ENCODE assay signal across 8 mouse cellular contexts in the genomic region with DNA sequence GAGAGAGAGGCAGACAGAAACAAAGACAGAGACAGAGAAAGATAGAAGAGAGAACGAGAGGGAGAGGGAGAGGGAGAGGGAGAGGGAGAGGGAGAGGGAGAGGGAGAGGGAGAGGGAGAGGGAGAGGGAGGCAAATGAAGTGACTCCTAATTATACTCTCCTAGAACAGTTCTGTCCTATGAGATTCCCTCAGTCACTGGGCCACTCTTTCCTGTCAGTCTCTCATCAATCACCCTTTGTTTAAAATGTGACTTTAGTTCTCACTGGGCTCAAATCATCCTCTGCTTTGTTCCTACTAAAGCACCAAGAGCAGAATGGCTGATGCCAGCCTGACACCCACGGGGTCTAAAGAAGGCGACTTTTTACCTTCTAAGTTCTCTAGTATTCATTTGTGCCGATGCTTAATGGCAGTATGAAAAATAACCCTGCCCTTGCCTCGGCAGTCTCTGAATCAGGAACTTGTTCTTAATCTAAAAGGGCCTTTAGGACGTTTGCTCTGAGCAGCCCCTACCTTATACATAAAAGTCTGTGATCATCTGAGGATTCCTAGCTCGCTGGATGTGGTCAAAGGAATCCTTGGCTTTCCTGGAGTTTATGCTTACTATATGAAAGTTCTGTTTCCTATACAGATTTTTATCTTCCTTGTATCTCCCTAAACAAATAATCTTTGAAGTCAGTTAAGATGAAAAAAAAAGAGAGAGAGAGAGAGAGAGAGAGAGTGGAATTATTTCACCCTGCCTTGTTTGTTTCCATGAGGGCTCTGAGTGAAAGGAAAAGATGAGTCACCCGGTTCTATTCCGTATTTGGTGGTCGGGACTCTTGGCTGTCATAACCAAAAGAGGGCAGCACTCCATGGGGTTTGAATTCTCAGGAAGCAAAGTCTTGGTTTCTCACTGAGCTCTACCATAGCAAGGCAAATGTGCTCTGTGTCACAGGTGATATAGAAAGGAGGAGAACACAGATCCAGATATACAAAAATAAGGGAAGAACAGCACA. TPM values are rescaled to one million over a fixed set of nuclear protein-coding genes. Genes with fewer than 3 reads are reported as not detected.
DNase-seq lines count a peak whose midpoint lies in the region; ATAC-seq and TF ChIP-seq lines count a peak whose summit lies in the region.

No protein-coding gene starts in this region.

- WGBS in embryonic facial prominence, embryonic 14.5 days: 28% methylated on average over 10 of the region's 10 CpGs
- WGBS in heart, embryonic 13.5 days: 20% methylated on average over 10 of the region's 10 CpGs
- WGBS in liver, adult 2 months: 45% methylated on average over 10 of the region's 10 CpGs

- H3K9ac ChIP-seq in embryonic facial prominence, embryonic 14.5 days (ENCODE audit: low read depth, low read length): no peak overlapping the region
- H3K9ac ChIP-seq in heart, embryonic 13.5 days: peak overlapping the region; percentile 65
- no peak overlapping the region for H3K9ac ChIP-seq in liver, adult 2 months (ENCODE audit: low read depth, low read length)

- no peaks in the 10 kb centered on the region; the same call in 1 of the 2 replicates for H3K27me3 ChIP-seq in embryonic facial prominence, embryonic 14.5 days (replicated peaks; ENCODE audit: control insufficient read depth, insufficient read depth, low read length)
- no peaks in the 10 kb centered on the region for H3K27me3 ChIP-seq in heart, embryonic 13.5 days (replicated peaks)
- H3K27me3 ChIP-seq in liver, adult 2 months (ENCODE audit: control insufficient read depth, insufficient read depth, low read length): no peaks in the 10 kb centered on the region

- peak; percentile 18 for DNase-seq in urinary bladder, postnatal 25 days (ENCODE audit: low spot score)
- no peak for DNase-seq in urinary bladder, adult 2 months (ENCODE audit: low spot score)
- peak; percentile 92 for DNase-seq in embryonic facial prominence, embryonic 14.5 days (ENCODE audit: low spot score)
- DNase-seq in kidney, adult 9 months: peak; percentile 73
- DNase-seq in liver, adult 2 months (ENCODE audit: extremely low read depth, low read depth, low spot score): peak; percentile 28
- peak; percentile 66 for DNase-seq in naive thymus-derived CD4-positive, alpha-beta T cell, adult 2 months (ENCODE audit: low read depth)
- peak; percentile 23 for DNase-seq in thymus, postnatal 0 days (ENCODE audit: low spot score)

- H3K36me3 ChIP-seq in embryonic facial prominence, embryonic 14.5 days (ENCODE audit: control insufficient read depth, insufficient read depth, low read length): no peaks in the 10 kb centered on the region
- no peaks in the 10 kb centered on the region for H3K36me3 ChIP-seq in heart, embryonic 13.5 days
- H3K36me3 ChIP-seq in liver, adult 2 months (ENCODE audit: control insufficient read depth, insufficient read depth, low read length): no peaks in the 10 kb centered on the region

- H3K4me2 ChIP-seq in embryonic facial prominence, embryonic 14.5 days (ENCODE audit: low read depth, low read length): 0 out of 2 replicates have a peak overlapping the region, but pooled peaks have one; percentile 6
- H3K4me2 ChIP-seq in heart, embryonic 13.5 days: peak overlapping the region; percentile 43

- H3K9me3 ChIP-seq in embryonic facial prominence, embryonic 14.5 days (ENCODE audit: control insufficient read depth, low read length): no peaks in the 10 kb centered on the region
- H3K9me3 ChIP-seq in heart, embryonic 13.5 days: no peaks in the 10 kb centered on the region

- no peak overlapping the region; the same call in 1 of the 2 replicates for H3K27ac ChIP-seq in embryonic facial prominence, embryonic 14.5 days (replicated peaks; ENCODE audit: low read depth, low read length)
- H3K27ac ChIP-seq in heart, embryonic 13.5 days (replicated peaks): peak overlapping the region; percentile 95
- no peak overlapping the region for H3K27ac ChIP-seq in liver, adult 2 months (replicated peaks; ENCODE audit: insufficient read depth, low read depth, low read length)

- TF ChIP-seq CTCF in liver, adult 2 months (IDR thresholded peaks at IDR 0.05; ENCODE audit: low read depth, low read length): no peak

- peaks cover 8% of the 10 kb centered on the region; the same call in 1 of the 2 replicates for H3K4me1 ChIP-seq in embryonic facial prominence, embryonic 14.5 days (ENCODE audit: control insufficient read depth, insufficient read depth, low read length)
- H3K4me1 ChIP-seq in heart, embryonic 13.5 days: peaks cover 37% of the 10 kb centered on the region
- peaks cover 2% of the 10 kb centered on the region; the same call in 1 of the 2 replicates for H3K4me1 ChIP-seq in liver, adult 2 months (ENCODE audit: control insufficient read depth, insufficient read depth, low read length)

- no peak for TF ChIP-seq POLR2A in liver, adult 2 months (IDR thresholded peaks at IDR 0.05; ENCODE audit: extremely low read depth, insufficient read depth, low read length)

- no peaks in the 10 kb centered on the region for H3K79me2 ChIP-seq in liver, adult 2 months (ENCODE audit: control insufficient read depth, insufficient read depth, low read length)

- peak; percentile 74 for ATAC-seq in embryonic facial prominence, embryonic 14.5 days (ENCODE audit: low read depth)
- ATAC-seq in heart, embryonic 13.5 days (ENCODE audit: extremely low read depth, insufficient number of reproducible peaks, low FRiP score, low TSS enrichment): no peak

- no peak overlapping the region for H3K4me3 ChIP-seq in embryonic facial prominence, embryonic 14.5 days (ENCODE audit: low read depth, low read length)
- H3K4me3 ChIP-seq in heart, embryonic 13.5 days: no peak overlapping the region
- no peak overlapping the region for H3K4me3 ChIP-seq in liver, adult 2 months (ENCODE audit: insufficient read depth, low read depth, low read length)

RNA-seq across cellular contexts. Expression of a gene that starts 20.2 kb away (rescaled TPM):
- polyA plus RNA-seq in urinary bladder, adult 2 months (2012; rRNA removed): 5.9 and 6.5 TPM in 2 replicates
- 1.2 TPM in 2 replicates for polyA plus RNA-seq in embryonic facial prominence, embryonic 14.5 days (2014; fragmentation: Nextera tagmentation; extraction: Ambion mirVana)
- 0.09 and 0.11 TPM in 2 replicates for polyA plus RNA-seq in heart, embryonic 13.5 days (2015; fragmentation: Nextera tagmentation; extraction: Ambion mirVana)
- total RNA-seq in liver, adult 2 months (2014; rRNA removed): not detected in 2 replicates
- polyA plus RNA-seq in liver, adult 2 months (2012; rRNA removed): not detected in 2 replicates
- polyA plus RNA-seq in thymus, postnatal 0 days (2015; fragmentation: Nextera tagmentation; extraction: Ambion mirVana): 0.04 TPM in 1 of 2 replicates, not detected in the other
